Mouse (Mus musculus) spleen, postnatal 4 days (tissue): ENCODE results near the gene Liph.
A peak's percentile ranks its signal among the peaks of the same experiment; 100 is the strongest.
"Not testable (repeated sequence)": the region's sequence is repeated elsewhere in the genome, so short reads cannot be mapped to it uniquely, and the experiment has no call there.

Source experiments
- DNase-seq, 2 experiments: peaks; one replicate each; pipeline ENCODE4 v3.0.0; 2022; ENCODE audit warnings: low spot score in 2 of 2

Gene Liph

GRCm38 (mm10) chr16:21995304-21995703 lies at the start of gene Liph:
Gene Liph (minus strand): TSS chr16:21995663.
- DNase-seq = peak; percentile 29 to 71

- DNase-seq = no peak
Measured at GRCm38 (mm10) chr16:22043830-22044229, 48.4 kb upstream of the Liph start.

DNA sequence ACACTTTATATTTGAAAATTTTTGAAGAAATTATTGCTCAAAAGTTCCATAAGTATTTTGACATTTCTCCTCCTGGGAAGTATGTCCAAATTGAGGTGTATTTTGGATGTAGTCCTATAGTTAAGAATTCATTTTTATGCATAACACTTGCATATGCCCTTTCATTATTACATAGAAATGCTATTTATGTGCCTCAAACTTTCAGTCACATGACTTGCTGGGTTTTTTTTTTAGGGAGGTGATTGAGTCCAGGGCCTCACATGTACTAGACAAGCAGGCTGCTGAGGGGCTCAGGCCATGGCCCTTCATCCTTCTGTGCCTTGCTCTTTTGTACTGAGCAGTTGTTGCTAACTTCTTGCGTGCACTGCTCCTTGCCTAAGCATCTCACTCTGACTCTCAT lies 44.5 kb upstream of the Liph start:
- no peak for DNase-seq

DNA sequence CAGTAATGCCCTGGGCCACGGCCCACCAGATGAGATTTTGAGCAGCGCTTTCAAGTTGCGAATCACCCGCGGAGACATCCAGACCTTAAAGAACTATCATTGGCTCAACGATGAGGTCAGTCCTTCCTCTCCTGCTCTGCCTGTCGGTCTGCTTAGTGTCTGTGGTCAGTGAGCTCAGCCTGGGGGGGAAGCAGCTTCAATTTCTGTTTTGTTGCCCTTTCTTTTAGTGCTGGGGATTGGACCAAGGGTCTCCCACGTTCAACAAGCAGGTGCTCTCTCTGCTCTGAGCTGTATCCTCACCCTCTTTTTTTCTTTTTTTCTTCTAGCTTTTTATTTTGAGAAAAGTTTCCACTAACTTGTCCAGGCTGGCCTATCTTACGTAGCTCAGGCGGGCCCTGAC lies 43.1 kb upstream of the Liph start:
- no peak for DNase-seq

DNA sequence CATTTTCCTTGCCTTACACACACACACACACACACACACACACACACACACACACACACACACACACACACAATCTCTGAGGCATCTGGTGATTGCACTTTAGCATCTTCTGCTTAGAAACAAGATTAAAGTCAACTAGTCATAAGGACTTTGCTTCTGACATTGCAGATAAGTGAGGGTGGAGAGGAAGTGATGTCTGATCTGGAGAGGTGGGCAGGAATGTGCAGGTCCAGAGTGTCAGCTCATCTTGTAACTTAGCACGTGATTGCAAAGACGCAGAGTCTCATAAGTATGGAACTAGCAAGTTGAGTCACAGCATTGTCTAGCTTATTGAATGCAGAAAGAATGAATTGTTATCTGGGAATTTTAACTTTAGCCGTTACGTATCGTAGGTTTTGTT lies 32.0 kb upstream of the Liph start:
- no peak for DNase-seq

- DNase-seq = peak; percentile 18 to 71
Measured at GRCm38 (mm10) chr16:22022122-22022521, 26.7 kb upstream of the Liph start.

GRCm38 (mm10) chr16:22015569-22015968 lies 20.1 kb upstream of the Liph start:
- no peak for DNase-seq

DNA sequence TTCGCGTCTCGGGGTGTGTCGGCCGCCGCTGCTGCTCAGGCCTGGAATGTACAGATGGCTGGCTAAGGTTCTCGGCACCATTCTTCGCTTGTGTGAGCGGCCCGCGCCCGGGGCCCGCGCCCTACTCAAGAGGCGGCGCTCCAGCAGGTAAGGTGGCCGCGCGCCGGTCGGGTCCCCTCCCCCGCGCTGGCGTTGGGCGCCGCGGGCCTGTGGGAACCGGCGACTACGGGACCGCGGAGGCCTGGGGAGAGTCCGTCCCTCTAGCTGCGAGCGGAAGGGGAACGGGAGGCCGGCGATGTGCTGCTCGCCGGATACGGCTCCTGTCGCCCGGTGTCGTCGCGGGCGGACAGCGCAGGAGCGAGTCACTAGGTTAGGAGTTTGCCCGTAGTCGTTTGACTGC lies 14.1 kb upstream of the Liph start:
- DNase-seq = peak in 1 of 2 experiments; percentile 85

DNA sequence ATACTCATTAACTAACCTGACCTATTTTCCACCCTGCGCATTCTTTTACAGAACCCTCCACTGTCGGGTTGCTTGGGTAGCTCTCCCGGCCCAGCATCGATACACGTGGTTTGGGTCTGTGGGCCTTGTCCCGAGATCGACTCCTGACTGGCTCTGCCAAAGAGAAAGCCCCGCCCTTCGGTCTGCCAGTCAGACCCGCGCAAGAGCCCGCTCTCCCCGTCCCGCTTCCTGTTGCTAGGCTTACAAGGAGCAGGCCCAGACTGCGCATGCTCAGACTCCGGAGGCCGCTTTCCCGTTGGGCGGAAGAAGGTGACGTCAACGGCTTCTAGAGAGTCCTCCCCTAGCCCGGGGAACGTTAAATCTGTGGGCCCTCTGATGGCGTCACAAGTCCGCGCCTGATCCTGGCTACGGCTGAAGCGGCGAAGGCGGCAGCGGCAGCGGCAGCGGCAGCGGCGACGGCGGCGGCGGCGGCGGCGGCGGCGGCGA lies 13.7 kb upstream of the Liph start, which contains the start of gene Senp2:
Senp2 (plus strand) TSS at position 386 of the 486 bp plus-strand sequence.
- DNase-seq = peak; percentile 100

- DNase-seq = no peak
Measured at GRCm38 (mm10) chr16:22001606-22002005, 6.1 kb upstream of the Liph start.

DNA sequence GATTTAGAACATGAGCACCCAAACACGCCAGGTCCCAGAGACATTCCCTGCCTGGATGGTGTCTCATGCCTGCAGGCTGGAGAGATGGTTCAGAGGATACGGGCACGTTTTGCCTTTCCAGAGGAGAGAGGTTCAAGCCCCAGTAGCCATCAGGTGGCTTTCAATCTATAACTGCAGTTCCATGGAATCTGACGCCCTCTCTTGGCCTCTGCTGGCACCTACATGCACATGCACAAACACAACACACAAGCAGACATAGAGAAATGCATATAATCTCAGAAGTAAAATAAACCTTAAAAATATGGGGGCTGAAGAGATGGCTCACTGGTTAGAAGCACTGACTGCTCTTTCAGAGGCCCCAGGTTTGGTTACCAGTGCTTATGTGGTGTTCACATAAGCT lies 5.7 kb upstream of the Liph start:
- no peak for DNase-seq

GRCm38 (mm10) chr16:21999941-22000690 lies 4.7 kb upstream of the Liph start:
- DNase-seq = no peak

GRCm38 (mm10) chr16:21998061-21998460 lies 2.6 kb upstream of the Liph start:
- DNase-seq = no peak

DNA sequence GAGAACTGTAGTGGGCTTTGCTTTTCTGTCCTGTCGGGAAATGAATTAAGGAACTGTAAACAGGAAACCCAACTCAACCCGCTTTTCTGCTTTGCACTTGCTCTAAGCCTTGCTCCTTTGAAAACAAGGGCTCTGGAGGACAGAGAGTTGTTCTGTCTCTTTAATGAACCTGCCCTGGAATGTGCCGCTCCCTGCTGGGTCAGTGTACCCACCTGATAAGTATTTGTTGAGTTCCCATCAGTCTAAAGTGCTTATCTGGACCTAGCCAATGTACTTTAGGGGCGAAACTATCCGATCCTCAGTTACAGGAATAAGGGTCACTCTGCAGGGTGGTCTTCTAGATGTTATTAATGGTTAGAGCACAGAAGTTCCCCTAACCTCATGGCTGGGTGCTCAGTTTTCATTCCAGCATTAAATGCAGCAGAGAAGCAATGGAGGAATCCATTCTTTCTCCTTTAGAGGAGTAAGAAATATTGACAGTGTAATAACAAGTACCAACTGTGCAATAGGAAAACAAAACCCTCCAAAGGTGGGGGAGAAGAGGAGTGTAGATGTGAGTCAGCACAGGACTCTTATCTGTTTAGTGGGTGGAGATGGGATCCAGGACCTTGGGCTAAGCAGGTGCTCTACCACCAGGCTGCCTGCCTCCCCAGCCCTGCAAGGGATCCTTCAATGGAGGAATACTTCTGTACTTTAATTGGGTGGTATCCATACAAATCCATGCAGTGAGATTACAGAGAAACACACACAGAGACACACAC lies 1.6 kb upstream of the Liph start:
- DNase-seq = peak in 1 of 2 experiments; percentile 35

DNA sequence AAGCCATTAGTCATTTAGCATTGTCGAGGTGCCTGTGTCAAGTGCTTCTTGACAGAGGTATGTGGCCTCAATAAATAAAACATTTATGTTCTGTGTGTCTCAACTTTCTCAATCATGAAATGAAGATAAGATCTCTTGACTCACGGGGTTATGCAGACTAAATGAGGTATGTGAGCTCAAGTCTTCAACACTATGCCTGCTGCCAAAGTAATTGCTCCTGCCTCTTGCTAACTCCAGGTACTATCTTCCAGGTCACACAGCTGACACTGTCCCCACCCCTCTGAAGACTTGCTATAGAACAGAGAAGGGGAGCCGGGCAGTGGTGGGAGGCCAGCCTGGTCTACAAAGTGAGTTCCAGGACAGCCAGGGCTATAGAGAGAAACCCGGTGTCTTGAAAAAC lies 939 bp upstream of the Liph start:
- DNase-seq = no peak

GRCm38 (mm10) chr16:21991774-21992173 lies 3.7 kb downstream of the Liph start:
- no peak for DNase-seq

- not testable (repeated sequence) for DNase-seq
Measured at GRCm38 (mm10) chr16:21990893-21991292, 4.6 kb downstream of the Liph start.

DNA sequence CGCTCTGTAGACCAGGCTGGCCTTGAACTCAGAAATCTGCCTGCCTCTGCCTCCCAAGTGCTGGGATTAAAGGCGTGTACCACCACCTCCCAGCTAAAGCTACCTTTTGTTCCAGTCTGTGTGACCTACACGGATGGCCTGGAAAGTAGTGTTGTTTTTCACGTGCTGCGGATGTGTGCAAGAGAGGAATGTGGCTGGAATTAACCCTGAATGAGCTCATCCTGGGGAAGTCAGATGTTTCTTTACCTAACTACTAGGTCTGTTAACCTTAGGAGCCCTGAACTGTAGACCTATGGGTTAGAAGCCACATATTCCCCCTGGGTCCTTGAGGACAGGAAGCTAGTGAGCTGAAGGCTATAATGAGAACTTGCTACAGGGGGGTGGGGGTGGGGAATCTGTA lies 7.5 kb downstream of the Liph start:
- DNase-seq = no peak

DNA sequence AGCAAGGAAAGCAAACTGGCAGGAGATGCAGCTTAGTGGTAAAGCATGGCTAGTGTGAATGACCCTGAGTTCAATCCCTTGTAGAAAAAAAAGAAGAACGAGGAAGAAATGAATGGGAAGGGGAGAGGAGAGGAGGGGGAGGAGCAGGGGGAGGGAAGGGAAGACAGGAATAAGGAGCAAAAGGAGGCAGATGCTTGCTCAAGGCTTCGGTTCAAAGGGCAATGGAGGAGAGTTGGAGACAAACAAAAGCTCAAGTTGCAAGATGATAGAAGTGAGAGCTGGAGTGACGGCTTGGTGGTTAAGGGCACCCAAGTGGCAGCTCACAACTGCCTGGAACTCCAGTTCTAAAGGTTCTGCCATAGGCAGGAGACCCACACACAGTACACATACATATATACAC lies 9.3 kb downstream of the Liph start:
- no peak for DNase-seq

GRCm38 (mm10) chr16:21984091-21984490 lies 11.4 kb downstream of the Liph start:
- no peak for DNase-seq

GRCm38 (mm10) chr16:21983581-21983980 lies 11.9 kb downstream of the Liph start:
- no peak for DNase-seq

DNA sequence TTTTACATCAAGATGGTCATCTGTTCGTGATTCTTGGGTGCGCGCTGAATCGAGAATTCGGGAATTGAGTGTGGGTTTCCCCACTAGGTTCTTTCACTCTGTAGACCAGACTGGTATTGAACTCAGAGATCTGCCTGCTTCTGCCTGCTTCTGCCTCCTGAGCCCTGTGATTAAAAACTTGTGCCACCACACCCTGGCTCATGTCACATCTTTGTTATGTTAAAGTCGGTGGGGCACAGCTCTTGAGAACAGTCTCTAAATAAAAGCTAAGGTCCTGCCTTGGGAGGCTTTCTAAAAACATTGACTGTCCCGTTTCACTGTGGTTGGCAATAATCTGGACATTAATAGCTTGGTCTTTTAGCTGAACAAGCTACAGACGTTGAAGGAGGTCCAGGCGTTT lies 12.3 kb downstream of the Liph start:
- DNase-seq = no peak

GRCm38 (mm10) chr16:21977347-21977746 lies 18.1 kb downstream of the Liph start:
- DNase-seq = no peak
